Mouse (Mus musculus): Measurements from ENCODE around the gene Lmbrd1. TPM values are rescaled to one million over a fixed set of nuclear protein-coding genes. Genes with fewer than 3 reads are reported as not detected.

Lmbrd1 gene
- polyA plus RNA-seq, 1 experiment from 2014 or later: 66.3 TPM

GRCm38 (mm10) chr1:24679071-24679470, 641 bp downstream of the Lmbrd1 start:
- peak overlapping the region; percentile 64 for H3K4me2 ChIP-seq (ENCODE audit: low read depth, low read length)
- H3K36me3 ChIP-seq (ENCODE audit: control insufficient read depth, insufficient read depth, low read length): no peaks in the 10 kb centered on the region
- peak overlapping the region; percentile 82 for H3K4me3 ChIP-seq (ENCODE audit: low read depth, low read length)
- peak overlapping the region; percentile 85 for H3K9ac ChIP-seq (replicated peaks; ENCODE audit: low read depth, low read length)
- peak overlapping the region; percentile 83 for H3K27ac ChIP-seq (ENCODE audit: low read depth, low read length)
- no peaks in the 10 kb centered on the region for H3K27me3 ChIP-seq (ENCODE audit: control insufficient read depth, insufficient read depth, low read length)
- ATAC-seq (ENCODE audit: low read depth): peak; percentile 33; the same call in 1 of the 2 replicates
- WGBS: 3% methylated on average over 13 of the region's 13 CpGs
- H3K9me3 ChIP-seq (ENCODE audit: control insufficient read depth, low read length): no peaks in the 10 kb centered on the region
- peaks cover 9% of the 10 kb centered on the region for H3K4me1 ChIP-seq (ENCODE audit: control insufficient read depth, insufficient read depth, low read length)

- peaks cover 9% of the 10 kb centered on the region for H3K4me1 ChIP-seq (ENCODE audit: control insufficient read depth, insufficient read depth, low read length)
- H3K4me3 ChIP-seq (ENCODE audit: low read depth, low read length): no peak overlapping the region
- H3K9ac ChIP-seq (replicated peaks; ENCODE audit: low read depth, low read length): no peak overlapping the region
- no peak for ATAC-seq (ENCODE audit: low read depth)
- no peaks in the 10 kb centered on the region for H3K27me3 ChIP-seq (ENCODE audit: control insufficient read depth, insufficient read depth, low read length)
- H3K9me3 ChIP-seq (ENCODE audit: control insufficient read depth, low read length): no peaks in the 10 kb centered on the region
- H3K4me2 ChIP-seq (ENCODE audit: low read depth, low read length): no peak overlapping the region
- H3K36me3 ChIP-seq (ENCODE audit: control insufficient read depth, insufficient read depth, low read length): no peaks in the 10 kb centered on the region
- WGBS: 98% methylated on average over 3 of the region's 3 CpGs
- H3K27ac ChIP-seq (ENCODE audit: low read depth, low read length): no peak overlapping the region
These were observed 2.6 kb downstream of the Lmbrd1 start for GRCm38 (mm10) chr1:24680991-24681390.

- Histone ChIP-seq H3K4me3 (ENCODE audit: low read depth, low read length) (no peak overlapping the region), H3K27ac (ENCODE audit: low read depth, low read length) (no peak overlapping the region), H3K9ac (replicated peaks; ENCODE audit: low read depth, low read length) (no peak overlapping the region), H3K4me1 (ENCODE audit: control insufficient read depth, insufficient read depth, low read length) (peaks cover 9% of the 10 kb centered on the region), H3K27me3 (ENCODE audit: control insufficient read depth, insufficient read depth, low read length) (no peaks in the 10 kb centered on the region), H3K36me3 (ENCODE audit: control insufficient read depth, insufficient read depth, low read length) (no peaks in the 10 kb centered on the region), H3K9me3 (ENCODE audit: control insufficient read depth, low read length) (no peaks in the 10 kb centered on the region), H3K4me2 (ENCODE audit: low read depth, low read length) (no peak overlapping the region)
- WGBS: 83% methylated on average over 3 of the region's 3 CpGs
- no peak for ATAC-seq (ENCODE audit: low read depth)
These were observed 3.5 kb downstream of the Lmbrd1 start for GRCm38 (mm10) chr1:24681946-24682345.

DNA sequence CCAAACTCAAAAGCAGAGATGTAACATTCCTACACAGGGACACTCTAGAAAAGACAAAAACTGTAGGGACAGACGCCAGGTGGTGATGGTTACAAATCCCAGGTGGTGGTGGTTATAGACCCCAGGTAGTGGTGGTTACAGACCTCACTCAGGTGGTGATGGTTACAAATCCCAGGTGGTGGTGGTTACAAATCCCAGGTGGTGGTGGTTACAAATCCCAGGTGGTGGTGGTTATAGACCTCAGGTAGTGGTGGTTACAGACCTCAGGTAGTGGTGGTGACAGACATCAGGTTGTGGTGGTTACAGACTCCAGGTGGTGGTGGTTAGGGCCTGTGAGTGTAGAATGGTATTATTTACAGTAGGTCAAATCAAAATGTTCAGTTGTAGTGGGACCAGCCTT, 5.5 kb downstream of the Lmbrd1 start:
- no peaks in the 10 kb centered on the region for H3K36me3 ChIP-seq (ENCODE audit: control insufficient read depth, insufficient read depth, low read length)
- WGBS: 97% methylated on average over 1 of the region's 1 CpGs

GRCm38 (mm10) chr1:24685606-24686005, 7.2 kb downstream of the Lmbrd1 start:
- WGBS: 99% methylated on average over 7 of the region's 7 CpGs
- Histone ChIP-seq H3K27ac (ENCODE audit: low read depth, low read length) (no peak overlapping the region), H3K4me1 (ENCODE audit: control insufficient read depth, insufficient read depth, low read length) (no peaks in the 10 kb centered on the region), H3K4me2 (ENCODE audit: low read depth, low read length) (no peak overlapping the region), H3K9ac (replicated peaks; ENCODE audit: low read depth, low read length) (no peak overlapping the region), H3K9me3 (ENCODE audit: control insufficient read depth, low read length) (no peaks in the 10 kb centered on the region), H3K36me3 (ENCODE audit: control insufficient read depth, insufficient read depth, low read length) (no peaks in the 10 kb centered on the region), H3K4me3 (ENCODE audit: low read depth, low read length) (no peak overlapping the region), H3K27me3 (ENCODE audit: control insufficient read depth, insufficient read depth, low read length) (no peaks in the 10 kb centered on the region)
- ATAC-seq (ENCODE audit: low read depth): no peak

More for the DNA sequence above, 5.5 kb downstream of the Lmbrd1 start:
- no peaks in the 10 kb centered on the region for H3K27me3 ChIP-seq (ENCODE audit: control insufficient read depth, insufficient read depth, low read length)
- H3K4me2 ChIP-seq (ENCODE audit: low read depth, low read length): no peak overlapping the region
- H3K27ac ChIP-seq (ENCODE audit: low read depth, low read length): no peak overlapping the region
- H3K9ac ChIP-seq (replicated peaks; ENCODE audit: low read depth, low read length): no peak overlapping the region
- H3K4me1 ChIP-seq (ENCODE audit: control insufficient read depth, insufficient read depth, low read length): peaks cover 9% of the 10 kb centered on the region
- H3K9me3 ChIP-seq (ENCODE audit: control insufficient read depth, low read length): no peaks in the 10 kb centered on the region
- peak; percentile 94 for ATAC-seq (ENCODE audit: low read depth)
- no peak overlapping the region for H3K4me3 ChIP-seq (ENCODE audit: low read depth, low read length)

DNA sequence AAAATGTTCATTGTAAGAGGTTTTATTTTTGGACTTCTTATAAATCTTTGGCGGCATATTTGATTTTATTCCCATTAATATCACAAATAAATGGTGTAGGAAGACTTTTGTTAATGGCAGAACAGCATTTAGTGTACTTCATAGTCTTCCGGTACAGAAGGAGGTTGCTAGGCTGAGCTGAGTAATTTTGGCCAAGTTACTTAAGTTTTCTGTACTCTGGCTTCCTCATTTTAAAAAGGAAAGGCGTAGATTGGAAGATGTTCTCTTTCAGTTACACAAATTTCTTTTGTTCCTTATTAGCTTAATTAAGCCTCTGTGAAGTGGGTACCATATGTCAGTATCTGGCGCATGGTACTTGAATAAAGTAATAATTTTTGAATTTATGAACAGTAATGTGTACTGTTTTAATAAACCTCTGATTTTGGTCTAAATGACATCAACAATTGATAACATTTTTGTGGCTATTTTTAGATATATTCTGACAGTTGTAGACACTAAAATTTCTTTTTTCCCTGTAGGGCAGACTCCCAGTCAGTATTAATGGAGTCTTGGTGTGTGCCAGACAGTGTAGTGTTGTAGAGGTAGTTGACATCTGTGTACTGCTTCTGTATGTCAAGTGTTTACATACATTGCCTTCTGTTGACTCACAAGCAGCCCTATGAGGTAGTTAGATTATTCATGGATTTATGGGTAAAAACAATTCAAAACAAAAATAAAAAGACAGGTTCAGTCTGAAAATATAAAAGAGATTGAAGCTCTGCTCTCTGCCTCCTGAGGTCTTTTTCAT, 8.0 kb downstream of the Lmbrd1 start:
- Histone ChIP-seq H3K27ac (ENCODE audit: low read depth, low read length) (no peak overlapping the region), H3K27me3 (ENCODE audit: control insufficient read depth, insufficient read depth, low read length) (no peaks in the 10 kb centered on the region), H3K4me1 (ENCODE audit: control insufficient read depth, insufficient read depth, low read length) (no peaks in the 10 kb centered on the region), H3K9ac (replicated peaks; ENCODE audit: low read depth, low read length) (no peak overlapping the region), H3K36me3 (ENCODE audit: control insufficient read depth, insufficient read depth, low read length) (no peaks in the 10 kb centered on the region), H3K9me3 (ENCODE audit: control insufficient read depth, low read length) (no peaks in the 10 kb centered on the region), H3K4me3 (ENCODE audit: low read depth, low read length) (no peak overlapping the region), H3K4me2 (ENCODE audit: low read depth, low read length) (no peak overlapping the region)
- ATAC-seq (ENCODE audit: low read depth): no peak
- 93% methylated on average over 4 of the region's 4 CpGs for WGBS

GRCm38 (mm10) chr1:24697677-24698076, 19.2 kb downstream of the Lmbrd1 start:
- Histone ChIP-seq H3K9ac (replicated peaks; ENCODE audit: low read depth, low read length) (no peak overlapping the region), H3K9me3 (ENCODE audit: control insufficient read depth, low read length) (no peaks in the 10 kb centered on the region), H3K27ac (ENCODE audit: low read depth, low read length) (no peak overlapping the region), H3K27me3 (ENCODE audit: control insufficient read depth, insufficient read depth, low read length) (no peaks in the 10 kb centered on the region), H3K36me3 (ENCODE audit: control insufficient read depth, insufficient read depth, low read length) (0 out of 2 replicates have a peak, but pooled peaks cover 5% of the 10 kb centered on the region), H3K4me3 (ENCODE audit: low read depth, low read length) (no peak overlapping the region), H3K4me2 (ENCODE audit: low read depth, low read length) (no peak overlapping the region), H3K4me1 (ENCODE audit: control insufficient read depth, insufficient read depth, low read length) (no peaks in the 10 kb centered on the region)
- WGBS: 81% methylated on average over 3 of the region's 3 CpGs
- no peak for ATAC-seq (ENCODE audit: low read depth)

- no peak for ATAC-seq (ENCODE audit: low read depth)
- Histone ChIP-seq H3K9me3 (ENCODE audit: control insufficient read depth, low read length) (no peaks in the 10 kb centered on the region), H3K4me3 (ENCODE audit: low read depth, low read length) (no peak overlapping the region), H3K4me1 (ENCODE audit: control insufficient read depth, insufficient read depth, low read length) (no peaks in the 10 kb centered on the region), H3K9ac (replicated peaks; ENCODE audit: low read depth, low read length) (no peak overlapping the region), H3K36me3 (ENCODE audit: control insufficient read depth, insufficient read depth, low read length) (no peaks in the 10 kb centered on the region), H3K27ac (ENCODE audit: low read depth, low read length) (no peak overlapping the region), H3K27me3 (ENCODE audit: control insufficient read depth, insufficient read depth, low read length) (no peaks in the 10 kb centered on the region), H3K4me2 (ENCODE audit: low read depth, low read length) (no peak overlapping the region)
- 60% methylated on average over 9 of the region's 9 CpGs for WGBS
These were observed 19.9 kb downstream of the Lmbrd1 start for GRCm38 (mm10) chr1:24698146-24698880.

DNA sequence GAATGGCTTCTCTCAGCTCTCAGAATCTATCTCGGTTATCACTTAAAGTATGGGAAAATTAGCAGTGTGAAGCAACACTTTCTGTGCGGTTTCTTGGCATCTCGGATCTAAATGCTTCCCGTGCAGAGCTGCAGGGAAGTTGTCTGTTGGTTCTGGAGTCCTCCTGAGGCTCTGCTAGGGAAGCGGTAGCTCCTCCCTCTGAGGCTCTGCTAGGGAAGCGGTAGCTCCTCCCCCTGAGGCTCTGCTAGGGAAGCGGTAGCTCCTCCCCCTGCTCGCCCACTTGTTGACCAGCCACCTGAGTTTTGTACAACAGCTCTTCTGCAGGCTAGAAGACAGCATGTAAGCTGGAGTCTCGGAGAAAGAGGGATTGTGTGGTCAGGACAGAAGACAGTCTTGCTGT, 20.9 kb downstream of the Lmbrd1 start:
- Histone ChIP-seq H3K36me3 (ENCODE audit: control insufficient read depth, insufficient read depth, low read length) (no peaks in the 10 kb centered on the region), H3K9me3 (ENCODE audit: control insufficient read depth, low read length) (no peaks in the 10 kb centered on the region), H3K4me3 (ENCODE audit: low read depth, low read length) (no peak overlapping the region), H3K27ac (ENCODE audit: low read depth, low read length) (no peak overlapping the region), H3K4me2 (ENCODE audit: low read depth, low read length) (no peak overlapping the region), H3K4me1 (ENCODE audit: control insufficient read depth, insufficient read depth, low read length) (no peaks in the 10 kb centered on the region), H3K27me3 (ENCODE audit: control insufficient read depth, insufficient read depth, low read length) (no peaks in the 10 kb centered on the region), H3K9ac (replicated peaks; ENCODE audit: low read depth, low read length) (no peak overlapping the region)
- WGBS: 29% methylated on average over 9 of the region's 9 CpGs
- no peak for ATAC-seq (ENCODE audit: low read depth)

Measured in neural tube, embryonic 14.5 days (tissue).